Mouse (Mus musculus) cerebellum, adult 18-20 months (tissue): ENCODE measurements around the gene Eddm3b.

Experiments
- DNase-seq, 2 experiments: peaks; one replicate each; pipeline ENCODE4 v3.0.0; 2021

Gene Eddm3b

DNA sequence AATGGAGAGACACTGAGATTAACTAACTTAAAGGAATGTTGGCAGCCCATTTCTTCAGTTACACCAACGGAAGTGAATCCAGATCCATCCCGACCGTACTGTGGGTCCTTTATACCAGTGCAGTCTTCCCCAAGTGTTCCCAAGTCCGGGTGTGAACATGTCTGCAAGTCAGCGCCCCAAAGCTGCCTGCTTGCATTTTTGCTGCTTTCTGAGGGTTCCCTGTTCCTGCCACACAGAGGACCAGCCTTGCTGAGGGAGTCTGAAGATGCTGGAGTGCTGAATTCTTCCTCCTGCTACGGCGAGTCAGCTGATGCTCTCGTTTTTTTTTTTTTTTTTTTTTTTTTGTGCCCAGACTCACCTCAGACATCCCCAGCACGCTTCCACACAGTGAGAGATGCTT is 19.3 kb upstream of the Eddm3b start:
- DNase-seq = no peak

GRCm38 (mm10) chr14:51095736-51096524 is 18.3 kb upstream of the Eddm3b start:
- no peak for DNase-seq

- peak; percentile 80 to 85 for DNase-seq
These were observed 15.9 kb upstream of the Eddm3b start for GRCm38 (mm10) chr14:51098300-51098699.

GRCm38 (mm10) chr14:51098921-51099320 is 15.3 kb upstream of the Eddm3b start:
- no peak for DNase-seq

DNA sequence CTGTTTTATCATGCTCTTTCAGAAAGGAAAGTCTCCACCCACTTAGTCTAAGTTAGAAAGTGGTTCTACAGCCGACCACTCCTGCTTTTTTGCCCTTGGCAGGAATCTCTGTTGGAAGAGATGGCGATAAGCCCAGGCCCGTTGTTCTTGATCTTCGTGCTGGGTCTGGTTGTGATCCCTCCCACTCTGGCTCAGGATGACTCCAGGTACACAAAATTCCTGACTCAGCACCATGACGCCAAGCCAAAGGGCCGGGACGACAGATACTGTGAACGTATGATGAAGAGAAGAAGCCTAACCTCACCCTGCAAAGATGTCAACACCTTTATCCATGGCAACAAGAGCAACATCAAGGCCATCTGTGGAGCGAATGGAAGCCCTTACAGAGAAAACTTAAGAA is 12.9 kb upstream of the Eddm3b start:
- no peak for DNase-seq

DNA sequence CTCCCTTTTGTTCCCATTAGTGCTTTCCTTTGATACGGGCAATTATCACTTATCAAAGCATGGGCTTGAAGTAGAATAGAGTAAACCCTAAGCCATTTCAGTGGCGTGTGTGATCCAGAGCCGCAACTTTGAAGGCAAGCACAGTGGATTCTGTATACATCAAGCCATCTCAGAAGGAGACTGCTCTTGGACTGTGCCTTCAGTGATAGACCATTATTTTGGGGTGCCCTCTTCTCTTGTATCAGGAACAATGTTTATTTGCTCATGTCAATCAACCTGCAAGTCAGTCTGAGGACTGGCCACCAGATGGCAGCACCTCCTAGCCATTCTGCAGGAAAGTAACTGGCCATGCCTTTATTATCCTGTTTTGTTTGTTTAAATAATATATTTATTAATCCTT is 11.0 kb upstream of the Eddm3b start:
- DNase-seq = peak; percentile 61 to 72

DNA sequence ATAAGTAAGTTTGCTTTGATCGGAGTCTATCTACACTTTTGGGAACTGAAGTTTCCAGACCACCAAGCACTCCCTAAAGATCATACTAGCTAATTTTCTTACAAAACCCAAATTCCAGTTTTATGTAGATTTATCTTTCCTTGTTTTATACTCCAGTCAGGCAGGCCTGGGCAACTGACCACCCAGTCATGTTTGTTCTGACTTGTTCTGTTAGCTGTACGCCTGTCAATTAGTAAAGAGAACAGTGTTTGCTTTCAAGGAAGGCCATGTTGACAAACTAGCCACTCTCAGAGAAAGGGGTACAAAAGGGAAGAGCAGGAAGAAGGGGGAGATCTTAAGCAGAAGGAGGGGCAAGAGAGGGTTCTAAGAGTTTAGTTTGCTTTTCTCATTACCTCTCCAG is 9.9 kb upstream of the Eddm3b start:
- no peak for DNase-seq

GRCm38 (mm10) chr14:51106449-51106967 is 7.7 kb upstream of the Eddm3b start:
- DNase-seq = no peak

DNA sequence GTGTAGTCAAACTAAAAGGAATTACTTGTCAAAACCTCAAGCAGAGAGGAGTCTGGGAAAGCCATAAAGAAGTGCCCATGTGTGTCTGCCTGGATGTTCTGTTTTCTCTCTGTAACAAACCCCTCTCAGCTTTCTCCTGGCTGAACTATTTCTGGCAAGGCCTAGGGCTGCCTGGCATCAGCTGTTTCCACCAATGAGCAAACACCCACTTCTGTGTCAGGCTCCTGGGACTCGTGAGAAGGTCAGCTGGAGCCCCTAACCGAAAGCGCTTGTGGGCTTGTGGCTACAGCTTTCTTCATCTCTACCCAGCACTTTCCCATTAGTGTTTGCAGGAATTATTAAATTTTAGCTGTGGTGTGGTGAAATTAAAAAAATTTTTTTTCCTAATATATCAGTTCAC is 2.3 kb upstream of the Eddm3b start:
- no peak for DNase-seq

GRCm38 (mm10) chr14:51113476-51113875 is 750 bp upstream of the Eddm3b start:
- DNase-seq = no peak

GRCm38 (mm10) chr14:51125684-51126083 is 11.5 kb downstream of the Eddm3b start:
- DNase-seq = no peak

DNA sequence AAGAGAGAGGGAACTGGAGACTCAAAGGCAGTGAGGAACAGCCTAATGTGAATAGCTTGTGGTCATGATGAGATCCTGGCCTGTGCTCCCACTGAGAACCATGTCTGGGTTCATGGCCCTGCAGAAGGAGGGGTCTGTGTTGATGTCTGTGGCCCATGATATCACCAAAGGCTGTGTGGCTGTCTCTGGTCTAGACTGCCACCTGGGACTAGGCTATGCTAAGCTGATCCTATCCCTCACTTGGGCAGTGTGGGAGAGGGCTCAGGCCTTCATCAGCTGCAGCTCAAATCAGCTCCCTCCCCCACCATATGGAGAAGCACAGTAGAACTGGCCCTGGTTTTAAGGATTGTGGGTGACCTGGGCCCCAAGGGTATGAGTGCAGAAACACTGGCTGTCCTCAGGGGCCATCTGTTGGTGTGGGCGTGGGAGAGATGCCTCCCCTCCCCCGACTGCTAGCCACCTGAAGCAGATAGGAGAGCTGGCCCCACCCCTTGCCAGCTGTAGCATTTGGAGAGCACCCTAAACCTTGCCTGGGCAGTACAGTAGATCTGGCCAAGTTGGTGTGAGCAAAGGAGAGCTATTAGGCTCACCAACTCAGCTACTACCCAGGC is 13.5 kb downstream of the Eddm3b start:
- no peak for DNase-seq

DNA sequence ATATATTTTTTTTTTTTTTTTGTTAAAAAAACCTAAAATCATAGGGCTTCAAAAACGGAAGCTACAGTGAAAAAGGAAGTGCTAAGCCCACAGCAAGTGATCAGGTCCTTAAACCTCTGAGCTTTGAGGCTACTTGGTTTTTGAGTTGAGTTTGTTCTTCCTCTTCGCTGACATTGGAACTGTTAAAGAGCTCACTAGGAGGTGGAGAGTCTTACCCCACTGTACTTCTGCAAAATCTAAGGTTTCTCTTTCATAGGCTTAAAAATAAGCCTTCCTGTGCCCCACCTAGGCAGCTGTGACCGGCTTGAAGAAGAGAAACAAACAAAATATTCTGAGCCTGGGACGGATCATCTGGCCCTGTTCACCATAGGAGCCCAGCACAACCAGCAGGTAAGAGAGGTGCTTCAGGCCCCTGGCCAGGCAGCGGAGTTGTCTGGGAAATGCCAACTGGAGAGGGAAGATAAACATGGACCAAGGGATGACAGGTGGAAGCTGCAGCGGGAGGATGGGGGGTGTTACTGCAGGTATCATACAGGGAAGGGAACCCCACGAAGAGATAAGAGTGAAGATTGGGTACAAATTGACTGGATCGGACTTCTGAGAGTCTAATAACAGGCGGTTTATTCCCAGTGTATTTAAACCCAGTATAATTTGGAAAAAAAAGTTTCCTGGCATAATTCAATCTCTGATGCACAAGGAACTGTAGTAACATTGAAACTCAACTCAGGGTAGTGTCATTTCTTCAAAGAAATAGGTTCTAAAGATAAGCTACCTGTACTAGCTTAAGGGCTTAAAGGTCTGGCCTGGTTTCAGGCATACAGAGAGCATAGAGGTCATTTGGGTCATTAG is 14.8 kb downstream of the Eddm3b start:
- no peak for DNase-seq

DNA sequence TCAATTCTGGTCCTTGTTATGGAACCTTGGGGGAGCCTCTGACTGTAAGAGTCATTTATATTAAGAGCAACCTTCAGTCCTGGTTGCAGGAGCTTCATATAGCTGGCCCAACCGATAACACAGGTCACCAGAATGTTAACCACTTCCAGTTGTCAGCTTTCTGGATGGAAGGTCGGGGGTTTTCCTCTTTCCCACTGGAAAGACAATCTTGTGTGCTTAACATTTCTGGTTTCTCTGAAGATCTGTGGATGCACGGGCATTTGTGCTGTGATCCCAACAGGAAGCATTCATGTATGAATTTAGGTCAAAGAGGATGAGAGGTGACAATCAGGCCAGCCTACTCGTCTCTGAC is 15.4 kb downstream of the Eddm3b start:
- DNase-seq = no peak

DNA sequence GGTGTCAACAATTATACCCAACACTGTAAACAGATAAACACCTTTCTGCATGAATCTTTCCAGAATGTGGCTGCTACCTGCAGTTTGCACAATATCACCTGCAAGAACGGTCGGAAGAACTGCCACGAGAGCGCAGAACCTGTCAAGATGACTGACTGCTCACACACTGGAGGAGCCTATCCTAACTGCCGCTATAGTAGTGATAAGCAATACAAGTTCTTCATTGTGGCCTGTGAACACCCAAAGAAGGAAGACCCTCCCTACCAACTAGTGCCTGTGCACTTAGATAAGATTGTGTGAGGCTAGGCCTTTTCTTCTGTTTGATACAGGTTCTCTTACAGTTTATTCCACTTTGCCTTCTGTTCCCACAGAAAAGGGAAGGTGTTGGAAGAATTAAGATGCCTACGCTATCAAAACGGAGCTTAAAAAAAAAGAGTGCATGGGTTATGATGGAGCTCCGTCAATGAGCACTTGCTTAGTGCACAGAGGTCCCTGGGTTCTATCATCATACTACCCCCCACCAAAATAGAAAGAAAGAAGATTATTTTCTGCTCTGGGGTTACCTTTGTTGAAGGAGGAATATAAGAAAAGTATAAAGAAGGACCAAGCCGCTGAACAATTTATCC is 16.2 kb downstream of the Eddm3b start:
- DNase-seq = no peak

GRCm38 (mm10) chr14:51131086-51131815 is 17.0 kb downstream of the Eddm3b start:
- no peak for DNase-seq

DNA sequence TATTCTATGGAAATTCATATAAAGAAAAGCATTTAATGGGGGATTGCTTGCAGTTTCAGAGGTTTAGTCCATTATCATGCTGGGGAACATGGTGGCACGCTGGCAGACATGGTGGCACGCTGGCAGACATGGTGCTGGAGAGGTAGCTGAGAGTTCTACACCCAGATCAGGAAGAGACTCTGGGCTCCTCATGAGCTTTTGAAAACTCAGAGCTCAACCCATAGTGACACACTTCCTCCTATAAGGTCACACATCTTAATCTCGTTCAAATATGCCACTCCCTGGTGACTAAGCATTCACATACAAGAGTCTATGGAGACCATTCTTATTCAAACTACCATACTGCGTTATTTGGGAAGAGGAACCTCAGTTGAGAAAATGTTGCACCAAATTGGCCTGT is 18.1 kb downstream of the Eddm3b start:
- no peak for DNase-seq

GRCm38 (mm10) chr14:51140342-51140741 is 26.1 kb downstream of the Eddm3b start:
- DNase-seq = no peak

DNA sequence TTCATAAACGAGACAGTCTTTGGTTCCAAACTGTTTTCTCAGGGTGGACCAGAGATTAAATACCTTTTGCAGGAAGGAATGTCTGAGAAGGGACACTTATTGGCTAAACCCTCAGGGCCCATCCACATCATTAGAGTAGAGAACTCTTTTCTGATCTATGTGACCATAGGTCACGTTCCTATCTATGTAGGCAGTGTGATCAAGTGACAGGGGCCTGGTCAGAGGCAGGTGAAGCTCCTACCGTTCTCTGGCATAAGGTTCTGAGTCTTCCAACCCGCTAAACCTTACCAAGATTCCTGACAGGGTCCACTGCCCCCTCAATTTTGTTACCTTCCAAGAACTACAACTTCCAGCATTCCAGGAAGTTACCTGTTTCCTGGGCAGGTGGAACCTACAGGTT is 27.9 kb downstream of the Eddm3b start:
- no peak for DNase-seq

GRCm38 (mm10) chr14:51142568-51142967 is 28.3 kb downstream of the Eddm3b start:
- DNase-seq = no peak

- DNase-seq = no peak
These were observed 29.1 kb downstream of the Eddm3b start for GRCm38 (mm10) chr14:51143287-51143686.

DNA sequence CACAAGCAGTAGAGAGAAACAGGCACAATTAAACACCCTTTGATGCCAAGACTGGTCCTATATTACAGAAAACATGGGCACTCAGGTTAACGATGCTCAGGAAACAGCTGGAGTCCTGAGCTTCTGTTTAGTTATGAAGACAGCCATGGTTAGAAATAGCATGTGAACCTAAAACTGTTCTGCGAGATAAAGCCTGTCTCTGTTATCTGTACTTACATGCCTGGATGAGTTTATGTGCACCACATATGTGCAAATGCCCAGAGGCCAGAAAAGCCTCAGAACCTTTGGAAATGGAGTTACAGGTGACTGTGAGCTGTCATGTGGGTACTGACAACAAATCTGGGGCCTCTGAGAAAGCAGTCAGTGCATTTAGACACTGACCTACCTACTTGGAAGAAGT is 29.7 kb downstream of the Eddm3b start:
- DNase-seq = no peak
